Mouse (Mus musculus) retina, postnatal 7 days (tissue): ENCODE data around the gene Ldlr.

Source experiments
- DNase-seq: peaks from one replicate; pipeline ENCODE4 v3.0.0-alpha.2; 2012; ENCODE audit warnings: low read depth, low spot score

Ldlr gene

DNA sequence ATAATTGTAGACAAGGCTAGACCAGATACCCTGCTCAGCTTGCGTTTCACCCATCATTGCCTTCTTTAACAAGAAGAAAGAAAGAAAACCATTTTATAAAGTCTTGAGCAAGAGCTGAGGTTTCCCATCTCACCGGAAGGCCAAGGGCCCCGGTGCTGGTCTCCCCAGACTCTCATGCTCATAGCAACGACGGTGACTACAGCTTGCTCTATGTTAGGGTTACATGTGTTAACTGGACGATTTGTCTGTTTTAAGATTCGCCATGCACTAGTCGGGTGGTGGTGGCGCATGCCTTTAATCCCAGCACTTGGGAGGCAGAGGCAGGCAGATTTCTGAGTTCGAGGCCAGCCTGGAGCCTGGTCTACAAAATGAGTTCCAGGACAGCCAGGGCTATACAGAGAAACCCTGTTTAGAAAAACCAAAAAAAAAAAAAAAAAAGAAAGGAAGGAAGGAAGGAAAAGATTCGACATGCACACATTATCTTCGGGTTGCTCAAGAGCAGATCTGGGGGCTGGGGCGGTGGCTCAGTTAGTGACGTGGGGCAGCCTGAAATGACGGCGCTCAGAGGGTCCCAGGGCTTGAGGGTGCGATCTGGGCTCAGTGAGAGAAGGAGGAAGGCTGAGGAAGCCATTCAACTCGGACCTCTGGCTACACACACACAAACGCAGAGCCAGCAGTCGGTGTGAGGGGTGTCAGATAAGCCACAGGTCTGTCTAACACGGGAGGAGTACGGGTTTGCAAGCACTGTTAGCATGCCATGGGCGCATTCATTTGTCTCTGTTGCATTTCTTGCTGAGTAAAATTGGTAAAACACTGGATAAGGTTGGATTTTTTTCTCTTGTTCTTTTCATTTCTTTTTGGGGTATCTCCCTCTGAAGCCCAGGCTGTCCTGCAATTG lies 2.2 kb downstream of the Ldlr start:
- no peak for DNase-seq

DNA sequence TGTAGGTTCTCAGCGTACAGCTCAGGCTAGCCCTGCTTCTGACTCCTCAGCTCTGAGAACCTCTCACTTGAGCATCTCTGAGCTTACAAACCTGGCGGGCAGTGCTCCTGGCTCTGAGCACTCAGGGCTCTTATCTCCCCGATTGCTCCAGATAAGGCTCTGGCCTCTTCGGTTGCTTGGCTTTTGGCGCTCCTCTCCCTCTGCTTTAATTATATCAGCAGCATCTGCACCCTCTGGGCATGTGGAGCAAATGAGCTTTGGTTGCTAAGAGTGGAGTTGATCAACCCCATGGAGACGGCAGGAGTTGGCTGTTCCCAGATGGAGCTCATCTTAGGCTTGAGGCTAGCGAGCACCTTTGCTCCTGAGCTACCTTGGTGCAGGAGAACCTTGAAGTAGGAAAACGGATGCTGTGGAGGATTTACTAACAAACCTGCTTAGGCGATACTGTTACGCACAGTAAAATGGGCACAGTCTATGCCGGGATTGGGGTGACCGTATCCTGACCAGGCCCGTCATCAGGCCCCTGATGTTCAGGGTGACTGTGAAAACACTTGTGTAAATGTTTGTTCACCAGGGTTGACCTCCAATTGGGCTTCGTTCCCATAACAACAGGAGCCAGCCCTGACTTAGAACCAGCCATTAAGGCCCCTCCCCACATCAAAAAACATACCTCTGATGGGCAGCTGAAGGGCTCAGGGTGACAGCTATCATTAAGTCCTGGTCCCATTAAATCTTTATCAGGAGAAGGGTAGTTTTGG lies 3.1 kb downstream of the Ldlr start:
- no peak for DNase-seq

DNA sequence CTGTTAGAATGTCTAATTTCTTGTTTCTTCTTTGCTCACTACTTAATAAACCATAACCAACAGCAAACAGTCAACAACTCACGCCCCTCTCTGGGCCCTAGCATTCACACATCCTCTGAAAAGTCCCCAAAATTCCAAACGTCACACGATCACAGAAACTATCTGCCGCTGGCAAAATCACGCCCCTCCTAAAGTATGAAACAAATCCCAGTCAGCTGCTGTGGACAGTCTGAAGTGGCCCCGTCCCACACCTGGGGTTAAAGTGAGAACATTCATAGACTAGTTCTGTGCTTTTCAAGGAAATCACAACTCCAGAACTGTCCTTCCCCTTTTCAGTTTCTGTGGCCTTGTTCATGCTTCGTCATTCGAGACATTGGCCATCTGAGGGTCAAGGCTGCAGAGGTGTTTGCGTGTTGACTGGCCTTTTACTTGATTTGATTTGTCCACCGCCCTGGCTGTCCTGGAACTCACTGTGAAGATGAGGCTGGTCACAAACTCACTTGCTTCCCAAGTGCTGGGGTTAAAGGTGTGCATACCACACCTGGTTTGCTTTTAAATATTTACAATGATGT lies 5.1 kb downstream of the Ldlr start:
- no peak for DNase-seq

GRCm38 (mm10) chr9:21729264-21729663 lies 6.0 kb downstream of the Ldlr start:
- no peak for DNase-seq

DNA sequence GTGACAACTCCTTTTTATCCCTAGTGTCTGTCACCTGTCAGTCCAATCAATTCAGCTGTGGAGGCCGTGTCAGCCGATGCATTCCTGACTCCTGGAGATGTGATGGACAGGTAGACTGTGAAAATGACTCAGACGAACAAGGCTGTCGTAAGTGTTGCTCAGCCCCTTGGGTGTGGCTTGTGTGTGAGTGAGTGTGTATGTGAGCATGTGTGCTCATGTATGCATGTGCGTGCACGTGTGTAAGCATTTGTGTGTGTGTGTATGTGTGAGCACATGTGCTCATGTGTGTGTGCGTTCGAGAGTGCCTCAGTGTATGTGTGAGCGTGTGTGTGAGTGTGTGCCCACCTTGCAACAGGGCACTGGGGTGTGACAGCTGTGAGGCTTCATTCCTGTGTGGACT lies 9.0 kb downstream of the Ldlr start:
- no peak for DNase-seq

GRCm38 (mm10) chr9:21733446-21733845 lies 10.2 kb downstream of the Ldlr start:
- DNase-seq: no peak

DNA sequence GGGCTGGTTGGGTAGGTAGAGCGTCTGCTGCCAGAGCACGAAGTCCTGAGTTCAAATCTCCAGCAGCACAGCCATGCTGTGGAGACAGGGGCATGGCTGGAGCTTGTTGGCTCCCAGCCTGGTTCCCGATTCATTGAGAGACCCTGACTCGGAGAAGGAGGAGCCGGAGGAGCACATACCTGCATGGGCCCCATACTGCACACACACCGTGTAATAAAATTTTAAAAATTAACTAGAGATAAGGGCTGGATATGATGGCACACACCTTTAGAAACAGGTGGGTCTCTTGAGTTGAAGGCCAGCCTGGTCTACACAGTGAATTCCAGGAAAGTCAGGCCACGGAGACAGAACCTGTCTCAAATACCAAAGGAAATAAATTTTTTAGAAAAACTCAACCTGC lies 10.7 kb downstream of the Ldlr start:
- DNase-seq: no peak

DNA sequence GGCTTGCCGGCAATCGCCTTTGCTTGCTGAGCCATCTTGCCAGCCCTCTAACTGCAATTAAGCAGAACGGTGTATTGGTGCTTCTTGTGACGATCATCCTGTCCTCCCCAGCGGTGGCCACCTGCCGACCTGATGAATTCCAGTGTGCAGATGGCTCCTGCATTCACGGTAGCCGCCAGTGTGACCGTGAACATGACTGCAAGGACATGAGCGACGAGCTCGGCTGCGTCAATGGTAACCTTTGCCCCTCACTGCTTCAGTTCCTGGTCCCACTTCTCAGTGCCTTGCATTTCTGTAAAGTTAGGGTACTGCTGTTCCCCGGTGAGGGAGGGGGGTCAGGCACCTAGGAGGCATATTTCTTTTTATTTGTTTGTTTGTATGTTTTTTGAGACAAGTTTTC lies 11.8 kb downstream of the Ldlr start:
- no peak for DNase-seq

GRCm38 (mm10) chr9:21736580-21736979 lies 13.3 kb downstream of the Ldlr start:
- no peak for DNase-seq

- no peak for DNase-seq
These were observed 13.9 kb downstream of the Ldlr start for GRCm38 (mm10) chr9:21737188-21737587.

DNA sequence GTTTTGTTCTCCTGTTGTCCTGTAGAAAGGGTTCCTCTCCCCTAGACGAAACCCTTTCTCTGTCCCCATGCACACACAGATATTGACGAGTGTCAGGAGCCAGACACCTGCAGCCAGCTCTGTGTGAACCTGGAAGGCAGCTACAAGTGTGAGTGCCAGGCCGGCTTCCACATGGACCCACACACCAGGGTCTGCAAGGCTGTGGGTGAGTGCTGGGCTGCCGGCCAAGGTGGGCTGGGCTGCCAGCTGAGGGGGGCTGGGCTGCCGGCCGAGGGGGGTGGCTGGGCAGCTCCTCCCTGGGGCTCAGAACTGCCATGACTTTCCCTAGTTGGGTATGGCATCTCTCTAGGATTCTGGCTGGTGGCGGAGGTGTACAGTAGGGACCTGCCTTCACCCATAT lies 15.5 kb downstream of the Ldlr start:
- no peak for DNase-seq

- no peak for DNase-seq
These were observed 17.1 kb downstream of the Ldlr start for GRCm38 (mm10) chr9:21740427-21740826.

DNA sequence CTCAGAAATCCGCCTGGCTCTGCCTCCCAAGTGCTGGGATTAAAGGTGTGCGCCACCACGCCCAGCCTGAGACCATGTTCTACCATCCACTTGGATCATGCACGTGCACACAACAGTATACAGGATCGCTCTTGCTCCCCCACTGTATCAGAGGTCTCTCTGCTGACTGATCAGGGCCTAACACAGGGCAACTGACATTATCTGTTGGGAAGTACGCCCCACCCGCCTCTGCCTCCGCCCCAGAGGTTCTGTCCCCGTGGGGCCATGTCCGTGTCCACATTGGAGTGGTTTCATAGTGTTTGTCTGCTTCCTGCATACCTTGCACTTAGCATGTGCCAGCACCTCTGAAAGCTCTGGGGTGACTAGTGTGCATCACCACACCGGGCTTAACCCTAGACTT lies 18.2 kb downstream of the Ldlr start:
- no peak for DNase-seq

DNA sequence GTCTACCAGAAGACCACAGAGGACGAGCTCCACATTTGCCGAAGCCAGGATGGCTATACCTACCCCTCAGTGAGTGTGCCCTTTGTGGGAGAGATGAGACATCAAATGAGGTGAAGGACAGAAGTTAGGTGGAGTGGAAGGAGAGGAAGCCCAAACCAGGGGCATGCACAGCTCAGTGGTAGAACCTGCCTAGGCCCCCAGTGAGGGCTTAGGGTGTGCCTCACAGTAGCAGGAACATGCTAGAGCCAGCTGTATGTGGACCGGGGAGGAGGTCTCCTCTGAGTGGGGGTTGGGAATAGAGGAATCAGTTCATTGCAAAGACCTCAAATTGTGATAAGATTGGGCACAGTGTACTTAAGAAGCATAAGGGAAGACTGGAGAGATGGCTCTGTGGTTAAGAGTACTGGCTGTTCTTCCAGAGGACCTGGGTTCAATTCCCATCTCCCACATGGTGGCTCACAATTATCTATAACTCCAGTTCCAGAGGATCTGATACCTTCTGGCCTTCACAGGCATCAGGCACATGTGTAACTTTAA lies 24.0 kb downstream of the Ldlr start:
- DNase-seq: no peak

GRCm38 (mm10) chr9:21748033-21748432 lies 24.8 kb downstream of the Ldlr start:
- no peak for DNase-seq

GRCm38 (mm10) chr9:21748491-21748890 lies 25.2 kb downstream of the Ldlr start:
- no peak for DNase-seq

GRCm38 (mm10) chr9:21749382-21750118 lies 26.3 kb downstream of the Ldlr start:
- no peak for DNase-seq

GRCm38 (mm10) chr9:21750370-21750769 lies 27.1 kb downstream of the Ldlr start:
- no peak for DNase-seq

DNA sequence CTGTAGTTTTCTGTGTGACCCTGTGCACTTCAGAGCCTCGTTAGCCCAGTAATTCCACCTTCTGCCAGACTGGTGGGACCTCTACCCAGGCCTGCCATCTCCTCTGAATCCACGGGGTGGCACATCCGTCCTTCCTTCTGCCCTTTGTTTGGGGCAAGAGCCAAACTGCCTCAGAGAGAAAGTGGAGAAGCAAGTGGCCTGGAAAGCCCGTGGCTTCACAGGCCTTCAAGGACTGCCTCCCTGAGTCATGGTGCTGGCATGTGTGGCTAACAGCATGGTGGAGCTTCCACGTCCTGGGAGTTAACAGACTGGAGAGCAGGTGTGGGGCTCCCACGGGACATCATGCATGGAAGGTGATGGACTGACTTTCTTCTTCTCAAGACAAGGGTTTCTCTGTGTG lies 28.1 kb downstream of the Ldlr start:
- DNase-seq: no peak

DNA sequence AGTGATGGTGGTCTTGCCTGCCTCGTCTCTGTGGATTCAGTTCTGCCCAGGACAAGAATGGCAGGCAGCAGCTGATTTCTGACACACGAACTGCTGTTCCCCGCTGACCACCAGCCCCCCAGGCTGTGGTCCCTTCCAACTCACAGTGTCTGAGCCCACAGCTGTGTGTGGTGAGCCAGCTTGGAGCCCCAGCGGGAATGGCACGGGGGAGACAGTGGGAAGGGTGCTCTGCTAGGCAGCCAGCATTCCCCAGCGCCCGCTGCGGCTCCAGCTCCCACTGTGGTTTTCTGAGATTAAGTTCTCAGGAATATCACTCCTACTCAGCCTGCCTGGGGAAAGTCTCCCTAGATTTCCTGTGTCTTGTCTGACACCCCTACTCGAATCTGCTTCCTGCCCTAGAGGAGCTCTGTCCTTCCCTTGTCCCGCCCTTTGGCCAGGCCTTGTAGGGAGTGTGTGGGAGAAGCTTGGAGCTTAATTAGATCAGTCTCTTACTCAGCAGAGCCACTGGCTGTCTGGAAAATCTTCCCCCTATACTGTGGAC lies 29.0 kb downstream of the Ldlr start:
- DNase-seq: no peak

GRCm38 (mm10) chr9:21754003-21754402 lies 30.7 kb downstream of the Ldlr start:
- no peak for DNase-seq
